Mouse (Mus musculus) ES-Bruce4 (cell line): Measurements from ENCODE around the gene Ap1ar. TPM values are rescaled to one million over a fixed set of nuclear protein-coding genes. Genes with fewer than 3 reads are reported as not detected.

Experiments
- H3K27ac ChIP-seq: 2 replicates; pipeline ENCODE4 v1.5.1; 2012; ENCODE audit warnings: low read length, inconsistent platforms; ENCODE audit not compliant: insufficient read depth
- H3K27me3 ChIP-seq: 2 replicates; pipeline ENCODE4 v1.6.1; 2012; ENCODE audit warnings: mild to moderate bottlenecking, low read length, inconsistent platforms; ENCODE audit not compliant: control insufficient read depth, poor library complexity, insufficient read depth, severe bottlenecking
- H3K36me3 ChIP-seq: 2 replicates; pipeline ENCODE4 v1.6.1; 2012; ENCODE audit warnings: inconsistent platforms, mild to moderate bottlenecking, low read length, moderate library complexity; ENCODE audit not compliant: control insufficient read depth, poor library complexity, insufficient read depth, severe bottlenecking
- H3K4me1 ChIP-seq: one replicate; pipeline ENCODE4 v1.8.1; 2011; ENCODE audit warnings: low read length; ENCODE audit not compliant: control insufficient read depth, insufficient read depth
- H3K4me3 ChIP-seq: 2 replicates; pipeline ENCODE4 v1.5.1; 2011; ENCODE audit warnings: low read depth, mild to moderate bottlenecking, low read length
- H3K9ac ChIP-seq: 2 replicates; pipeline ENCODE4 v1.6.1; 2012; ENCODE audit warnings: low read depth, mild to moderate bottlenecking, inconsistent platforms; ENCODE audit not compliant: poor library complexity, severe bottlenecking
- H3K9me3 ChIP-seq: replicated peaks from 2 replicates; pipeline ENCODE4 v1.6.1; 2012; ENCODE audit warnings: mild to moderate bottlenecking, low read length, inconsistent platforms; ENCODE audit not compliant: control insufficient read depth, poor library complexity, insufficient read depth, severe bottlenecking
- CTCF ChIP-seq: IDR thresholded peaks from one replicate; pipeline ENCODE4 v1.8.1; 2011; ENCODE audit warnings: low read depth, low read length
- EP300 ChIP-seq: IDR thresholded peaks from 2 replicates; pipeline ENCODE4 v1.6.1; 2011; ENCODE audit warnings: low read depth, low read length; ENCODE audit not compliant: insufficient read depth
- POLR2A ChIP-seq: IDR thresholded peaks from one replicate; pipeline ENCODE4 v1.8.1; 2011; ENCODE audit warnings: low read length; ENCODE audit not compliant: insufficient read depth
- polyA plus RNA-seq: library from polyadenylated mRNA; stranded (reverse); fragments of >200 nt; gene quantifications from 2 replicates; pipeline ENCODE4 v1.2.4, GENCODE M21; 2011; ENCODE audit warnings: low read depth; ENCODE audit not compliant: missing spikeins, insufficient read depth, insufficient read length

Gene Ap1ar
- polyA plus RNA-seq, 1 experiment, result 61.7 TPM

GRCm38 (mm10) chr3:127861340-127861739 is 24.0 kb upstream of the Ap1ar start:
- Histone ChIP-seq H3K4me3 (no peak overlapping the region), H3K27ac (no peak overlapping the region), H3K36me3 (no peaks in the 10 kb centered on the region), H3K27me3 (no peaks in the 10 kb centered on the region), H3K4me1 (no peaks in the 10 kb centered on the region), H3K9me3 (no peaks in the 10 kb centered on the region; the same call in 1 of the 2 replicates), H3K9ac (no peak overlapping the region)
- TF ChIP-seq EP300 (no peak), POLR2A (no peak), CTCF (no peak)

- no peaks in the 10 kb centered on the region for H3K36me3 ChIP-seq
- H3K27ac ChIP-seq, result peak overlapping the region; percentile 10; the same call in 1 of the 2 replicates
- no peaks in the 10 kb centered on the region for H3K27me3 ChIP-seq
- no peak overlapping the region for H3K9ac ChIP-seq
- TF ChIP-seq CTCF (peak; percentile 81), EP300 (0 out of 2 replicates have a peak, but pooled peaks have one; percentile 13), POLR2A (no peak)
- peaks cover 10% of the 10 kb centered on the region for H3K4me1 ChIP-seq
- no peak overlapping the region for H3K4me3 ChIP-seq
- H3K9me3 ChIP-seq, result no peaks in the 10 kb centered on the region
Observed at GRCm38 (mm10) chr3:127853431-127854206, 16.3 kb upstream of the Ap1ar start.

- TF ChIP-seq CTCF, result no peak
- no peak for TF ChIP-seq EP300
- no peak for TF ChIP-seq POLR2A
- Histone ChIP-seq H3K4me1 (peaks cover 10% of the 10 kb centered on the region), H3K9me3 (no peaks in the 10 kb centered on the region), H3K27me3 (no peaks in the 10 kb centered on the region), H3K9ac (no peak overlapping the region), H3K4me3 (no peak overlapping the region), H3K36me3 (no peaks in the 10 kb centered on the region), H3K27ac (no peak overlapping the region)
Observed at GRCm38 (mm10) chr3:127852722-127853121, 15.4 kb upstream of the Ap1ar start.

GRCm38 (mm10) chr3:127850776-127851646 is 13.7 kb upstream of the Ap1ar start:
- H3K36me3 ChIP-seq, result no peaks in the 10 kb centered on the region

GRCm38 (mm10) chr3:127849922-127850321 is 12.6 kb upstream of the Ap1ar start:
- Histone ChIP-seq H3K36me3 (no peaks in the 10 kb centered on the region), H3K9me3 (no peaks in the 10 kb centered on the region), H3K27me3 (no peaks in the 10 kb centered on the region), H3K27ac (no peak overlapping the region), H3K4me3 (no peak overlapping the region), H3K9ac (no peak overlapping the region), H3K4me1 (peaks cover 10% of the 10 kb centered on the region)
- TF ChIP-seq POLR2A (no peak), EP300 (no peak), CTCF (no peak)

More at GRCm38 (mm10) chr3:127850776-127851646, 13.7 kb upstream of the Ap1ar start:
- H3K27ac ChIP-seq, result peak overlapping the region; percentile 62
- H3K4me1 ChIP-seq, result peaks cover 10% of the 10 kb centered on the region
- no peaks in the 10 kb centered on the region for H3K9me3 ChIP-seq
- H3K9ac ChIP-seq, result no peak overlapping the region
- TF ChIP-seq POLR2A (no peak), EP300 (peak; percentile 87)
- no peaks in the 10 kb centered on the region for H3K27me3 ChIP-seq
- H3K4me3 ChIP-seq, result no peak overlapping the region
